Mouse (Mus musculus) stomach, postnatal 0 days (tissue): ENCODE measurements around the gene Vps45.
A peak's percentile ranks its signal among the peaks of the same experiment; 100 is the strongest.

Source experiments
- CTCF ChIP-seq: IDR thresholded peaks from 2 replicates; pipeline ENCODE4 v1.5.1; 2016; ENCODE audit warnings: antibody characterized with exemption, low read depth, mild to moderate bottlenecking, moderate library complexity
- EP300 ChIP-seq: optimal IDR thresholded peaks from 2 replicates; pipeline ENCODE3; 2016; ENCODE audit warnings: antibody characterized with exemption

DNA sequence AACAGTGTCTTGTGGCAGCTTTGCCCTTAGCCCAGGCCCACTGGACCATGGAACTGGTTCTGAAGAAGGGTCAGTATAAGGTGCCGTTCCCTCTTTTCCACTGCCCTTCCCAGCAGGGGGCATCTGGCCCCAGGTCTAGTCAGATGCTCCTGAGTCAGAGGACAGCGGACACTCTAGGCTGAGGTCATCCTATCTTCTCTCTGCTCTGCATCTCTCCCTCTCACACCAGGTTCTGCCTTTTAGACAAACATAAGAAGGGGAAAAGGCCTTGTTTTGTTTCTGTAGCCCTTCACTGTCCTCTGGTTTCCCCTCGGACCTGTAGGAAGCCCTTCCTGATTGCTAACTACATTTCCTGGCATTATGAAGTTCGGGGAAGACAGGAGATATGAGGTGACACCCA, 64.4 kb downstream of the Vps45 start:
- TF ChIP-seq CTCF: peak; percentile 54
- TF ChIP-seq EP300: no peak
